In the genomic region with DNA sequence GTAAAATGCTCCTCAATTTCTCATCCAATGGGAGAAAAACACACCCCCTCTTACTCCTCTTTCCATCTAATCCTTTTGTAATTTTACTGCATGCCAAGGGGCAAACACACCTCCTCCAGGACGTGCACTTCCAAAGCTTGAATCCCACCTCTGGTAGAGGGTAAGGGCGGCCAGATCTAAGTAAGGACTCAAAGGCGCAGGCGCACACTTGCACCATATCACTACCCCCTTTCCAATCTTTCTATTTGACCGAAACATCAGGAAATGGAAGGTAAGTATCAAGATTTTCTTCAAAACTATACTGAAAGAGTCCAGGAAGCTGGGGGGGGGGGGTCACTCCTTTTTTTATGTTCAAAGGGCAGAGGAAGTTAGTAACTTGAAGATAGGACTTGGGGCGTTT, we compare ENCODE assay signal across 8 mouse cellular contexts. TPM values are rescaled to one million over a fixed set of nuclear protein-coding genes. Genes with fewer than 3 reads are reported as not detected.
DNase-seq lines count a peak whose midpoint lies in the region; ATAC-seq and TF ChIP-seq lines count a peak whose summit lies in the region.

A gene (plus strand): TSS at position 109 of the 400 bp plus-strand sequence.

- ATAC-seq in heart, embryonic 11.5 days (replicated peaks; ENCODE audit: insufficient number of reproducible peaks, low FRiP score, low TSS enrichment) = no peak
- ATAC-seq in forebrain, embryonic 13.5 days = no peak
- ATAC-seq in liver, embryonic 15.5 days (ENCODE audit: insufficient read depth) = no peak
- ATAC-seq in megakaryocyte-erythroid progenitor cell, adult 5-6 weeks (replicated peaks; ENCODE audit: low FRiP score, low TSS enrichment, poor library complexity, severe bottlenecking) = no peak

- TF ChIP-seq POLR2A in ES-Bruce4 (IDR thresholded peaks at IDR 0.05; ENCODE audit: insufficient read depth, low read length) = no peak

- no peak for DNase-seq in heart, adult 18-20 months
- no peak for DNase-seq in right cerebral cortex, postnatal 36 days (ENCODE audit: low spot score in 2 of 2)
- DNase-seq in adrenal gland, postnatal 14 days = no peak

- no peaks in the 10 kb centered on the region for H3K36me3 ChIP-seq in heart, embryonic 11.5 days (ENCODE audit: control insufficient read depth, insufficient read depth, low read length)
- no peaks in the 10 kb centered on the region for H3K36me3 ChIP-seq in ES-Bruce4 (ENCODE audit: control insufficient read depth, insufficient read depth, low read length, poor library complexity, severe bottlenecking)
- H3K36me3 ChIP-seq in forebrain, embryonic 13.5 days (ENCODE audit: poor library complexity, severe bottlenecking) = no peaks in the 10 kb centered on the region
- H3K36me3 ChIP-seq in liver, embryonic 15.5 days (replicated peaks) = no peaks in the 10 kb centered on the region

- no peaks in the 10 kb centered on the region for H3K9me3 ChIP-seq in heart, embryonic 11.5 days (replicated peaks; ENCODE audit: control insufficient read depth, low read length)
- no peaks in the 10 kb centered on the region for H3K9me3 ChIP-seq in ES-Bruce4 (replicated peaks; ENCODE audit: control insufficient read depth, insufficient read depth, low read length, poor library complexity, severe bottlenecking)
- no peaks in the 10 kb centered on the region for H3K9me3 ChIP-seq in forebrain, embryonic 13.5 days (replicated peaks)
- no peaks in the 10 kb centered on the region for H3K9me3 ChIP-seq in liver, embryonic 15.5 days (replicated peaks)

- peak within 1 kb of the TSS; percentile 84 for H3K4me2 ChIP-seq in heart, embryonic 11.5 days
- H3K4me2 ChIP-seq in forebrain, embryonic 13.5 days = peak within 1 kb of the TSS; percentile 73
- peak within 1 kb of the TSS; percentile 70 for H3K4me2 ChIP-seq in liver, embryonic 15.5 days

- TF ChIP-seq EP300 in ES-Bruce4 (IDR thresholded peaks at IDR 0.05; ENCODE audit: insufficient read depth, low read depth, low read length) = no peak

- no peak for TF ChIP-seq CTCF in ES-Bruce4 (IDR thresholded peaks at IDR 0.05; ENCODE audit: low read depth, low read length)

- peaks cover 15% of the 10 kb centered on the region; the same call in 1 of the 2 replicates for H3K4me1 ChIP-seq in heart, embryonic 11.5 days (ENCODE audit: control insufficient read depth, insufficient read depth, low read length)
- no peaks in the 10 kb centered on the region for H3K4me1 ChIP-seq in ES-Bruce4 (ENCODE audit: control insufficient read depth, insufficient read depth, low read length)
- peaks cover 53% of the 10 kb centered on the region for H3K4me1 ChIP-seq in forebrain, embryonic 13.5 days
- peaks cover 11% of the 10 kb centered on the region for H3K4me1 ChIP-seq in liver, embryonic 15.5 days (replicated peaks)

- peaks cover 79% of the 10 kb centered on the region for H3K27me3 ChIP-seq in heart, embryonic 11.5 days (ENCODE audit: control insufficient read depth, insufficient read depth, low read length)
- peaks cover 41% of the 10 kb centered on the region for H3K27me3 ChIP-seq in ES-Bruce4 (ENCODE audit: control insufficient read depth, insufficient read depth, low read length, poor library complexity, severe bottlenecking)
- H3K27me3 ChIP-seq in forebrain, embryonic 13.5 days = peaks cover 66% of the 10 kb centered on the region
- peaks cover 99% of the 10 kb centered on the region for H3K27me3 ChIP-seq in liver, embryonic 15.5 days

- H3K9ac ChIP-seq in heart, embryonic 11.5 days (ENCODE audit: low read depth, low read length) = no peak within 1 kb of the TSS
- H3K9ac ChIP-seq in ES-Bruce4 (ENCODE audit: low read depth, poor library complexity, severe bottlenecking) = peak within 1 kb of the TSS; percentile 49
- H3K9ac ChIP-seq in forebrain, embryonic 13.5 days = peak within 1 kb of the TSS; percentile 82
- no peak within 1 kb of the TSS for H3K9ac ChIP-seq in liver, embryonic 15.5 days

- peak within 1 kb of the TSS; percentile 55 for H3K4me3 ChIP-seq in heart, embryonic 11.5 days (ENCODE audit: low read depth, low read length)
- peak within 1 kb of the TSS; percentile 99 for H3K4me3 ChIP-seq in ES-Bruce4 (ENCODE audit: low read depth, low read length)
- peak within 1 kb of the TSS; percentile 58 for H3K4me3 ChIP-seq in forebrain, embryonic 13.5 days
- H3K4me3 ChIP-seq in liver, embryonic 15.5 days (replicated peaks) = peak within 1 kb of the TSS; percentile 39

- WGBS in heart, embryonic 11.5 days (ENCODE audit: insufficient replicate concordance) = 0% methylated on average over 6 of the region's 6 CpGs
- whole genome bisulfite sequencing in forebrain, embryonic 13.5 days = 7% methylated on average over 6 of the region's 6 CpGs
- WGBS in liver, embryonic 15.5 days (ENCODE audit: insufficient replicate concordance) = 1% methylated on average over 6 of the region's 6 CpGs

- no peak within 1 kb of the TSS for H3K27ac ChIP-seq in heart, embryonic 11.5 days (ENCODE audit: low read depth, low read length)
- no peak within 1 kb of the TSS for H3K27ac ChIP-seq in ES-Bruce4 (ENCODE audit: insufficient read depth, low read length)
- peak within 1 kb of the TSS; percentile 87 for H3K27ac ChIP-seq in forebrain, embryonic 13.5 days
- no peak within 1 kb of the TSS for H3K27ac ChIP-seq in liver, embryonic 15.5 days (replicated peaks)

RNA-seq across cellular contexts. Expression of the gene that starts here (rescaled TPM):
- 0.07 and 0.14 TPM in 2 replicates for polyA plus RNA-seq in heart, embryonic 11.5 days (2014; fragmentation: Nextera tagmentation; extraction: Ambion mirVana)
- total RNA-seq in heart, adult 18-20 months (2021) = not detected
- polyA plus RNA-seq in ES-Bruce4 (2011; ENCODE audit: insufficient read depth, insufficient read length, low read depth, missing spikeins) = 0.31 and 0.35 TPM in 2 replicates
- polyA plus RNA-seq in forebrain, embryonic 13.5 days (2015; fragmentation: Nextera tagmentation; extraction: Ambion mirVana) = 16.7 and 17.0 TPM in 2 replicates
- polyA plus RNA-seq in liver, embryonic 15.5 days (2015; fragmentation: Nextera tagmentation; extraction: Ambion mirVana) = not detected in 2 replicates
- total RNA-seq in adrenal gland, postnatal 14 days (2021) = not detected in 2 replicates
- total RNA-seq in megakaryocyte-erythroid progenitor cell, adult 5-6 weeks (2014; fragmentation: Nextera tagmentation) = not detected in 2 replicates
- total RNA-seq in megakaryocyte-erythroid progenitor cell, adult 5-6 weeks (2017) = not detected in 2 replicates

Comparison
In these comparisons a context has a peak if more than half of its experiments do, and no peak if none do; other contexts are left out.
1. RNA of the gene that starts here (polyA plus RNA-seq): 16.7 to 17.0 TPM in forebrain, embryonic 13.5 days; 0.31 to 0.35 TPM in ES-Bruce4, 0.07 to 0.14 TPM in heart, embryonic 11.5 days and not detected in liver, embryonic 15.5 days; every median in the first group is over 10 times any median in the second.
2. H3K4me3 ChIP-seq: peak in every context shown above with its lines; median percentile 99 in ES-Bruce4; 58 in forebrain, embryonic 13.5 days; 55 in heart, embryonic 11.5 days; 39 in liver, embryonic 15.5 days.
3. H3K9ac ChIP-seq: peak in ES-Bruce4 (single experiment) and forebrain, embryonic 13.5 days (single experiment); none in heart, embryonic 11.5 days (single experiment) and liver, embryonic 15.5 days (single experiment).
4. Peak in every context shown above with its lines, with median percentiles within 50 percentile points of each other: H3K4me2 ChIP-seq.